Mouse (Mus musculus): Measurements from ENCODE around the gene Nup93.
"Not testable (repeated sequence)": the region's sequence is repeated elsewhere in the genome, so short reads cannot be mapped to it uniquely, and the experiment has no call there.

Nup93 gene

GRCm38 (mm10) chr8:94214252-94215173 lies at the start of gene Nup93:
Gene Nup93 (plus strand): TSS chr8:94214564.
- peak; percentile 99 for DNase-seq (ENCODE audit: low spot score)

- DNase-seq (ENCODE audit: low spot score): not testable (repeated sequence)
Measured at GRCm38 (mm10) chr8:94165772-94166171, 48.6 kb upstream of the Nup93 start.

- DNase-seq (ENCODE audit: low spot score): peak; percentile 90
Measured at GRCm38 (mm10) chr8:94167244-94167643, 47.1 kb upstream of the Nup93 start.

GRCm38 (mm10) chr8:94169547-94169946 lies 44.8 kb upstream of the Nup93 start:
- peak; percentile 76 for DNase-seq (ENCODE audit: low spot score)

GRCm38 (mm10) chr8:94171321-94171755 lies 43.0 kb upstream of the Nup93 start:
- DNase-seq (ENCODE audit: low spot score): no peak

GRCm38 (mm10) chr8:94172075-94172808 lies 42.1 kb upstream of the Nup93 start, which contains the start of gene Mt2:
Gene Mt2 (plus strand): TSS chr8:94172664.
- peak; percentile 96 for DNase-seq (ENCODE audit: low spot score)

- peak; percentile 55 for DNase-seq (ENCODE audit: low spot score)
Measured at GRCm38 (mm10) chr8:94172809-94173732, 41.3 kb upstream of the Nup93 start.

GRCm38 (mm10) chr8:94173848-94174403 lies 40.4 kb upstream of the Nup93 start:
- peak; percentile 63 for DNase-seq (ENCODE audit: low spot score)

- no peak for DNase-seq (ENCODE audit: low spot score)
Measured at GRCm38 (mm10) chr8:94174619-94175213, 39.6 kb upstream of the Nup93 start.

GRCm38 (mm10) chr8:94177716-94178390 lies 36.5 kb upstream of the Nup93 start:
- no peak for DNase-seq (ENCODE audit: low spot score)

- DNase-seq (ENCODE audit: low spot score): peak; percentile 99
Measured at GRCm38 (mm10) chr8:94178857-94179712, 35.3 kb upstream of the Nup93 start, which contains the start of gene Mt1. Gene Mt1 (plus strand): TSS chr8:94179082.

- peak; percentile 62 for DNase-seq (ENCODE audit: low spot score)
Measured at GRCm38 (mm10) chr8:94179713-94180560, 34.4 kb upstream of the Nup93 start.

- no peak for DNase-seq (ENCODE audit: low spot score)
Measured at GRCm38 (mm10) chr8:94180561-94180908, 33.8 kb upstream of the Nup93 start.

- DNase-seq (ENCODE audit: low spot score): no peak
Measured at GRCm38 (mm10) chr8:94182055-94182929, 32.1 kb upstream of the Nup93 start.

- DNase-seq (ENCODE audit: low spot score): peak; percentile 90
Measured at GRCm38 (mm10) chr8:94183117-94183516, 31.2 kb upstream of the Nup93 start.

GRCm38 (mm10) chr8:94184357-94184843 lies 30.0 kb upstream of the Nup93 start:
- no peak for DNase-seq (ENCODE audit: low spot score)

GRCm38 (mm10) chr8:94185791-94186190 lies 28.6 kb upstream of the Nup93 start:
- no peak for DNase-seq (ENCODE audit: low spot score)

Measured in c-Kit-positive CD71-positive TER-119-positive erythroid progenitor cells, embryonic 14.5 days (primary cell).